ENCODE assay signal across 12 mouse cellular contexts in the genomic region with DNA sequence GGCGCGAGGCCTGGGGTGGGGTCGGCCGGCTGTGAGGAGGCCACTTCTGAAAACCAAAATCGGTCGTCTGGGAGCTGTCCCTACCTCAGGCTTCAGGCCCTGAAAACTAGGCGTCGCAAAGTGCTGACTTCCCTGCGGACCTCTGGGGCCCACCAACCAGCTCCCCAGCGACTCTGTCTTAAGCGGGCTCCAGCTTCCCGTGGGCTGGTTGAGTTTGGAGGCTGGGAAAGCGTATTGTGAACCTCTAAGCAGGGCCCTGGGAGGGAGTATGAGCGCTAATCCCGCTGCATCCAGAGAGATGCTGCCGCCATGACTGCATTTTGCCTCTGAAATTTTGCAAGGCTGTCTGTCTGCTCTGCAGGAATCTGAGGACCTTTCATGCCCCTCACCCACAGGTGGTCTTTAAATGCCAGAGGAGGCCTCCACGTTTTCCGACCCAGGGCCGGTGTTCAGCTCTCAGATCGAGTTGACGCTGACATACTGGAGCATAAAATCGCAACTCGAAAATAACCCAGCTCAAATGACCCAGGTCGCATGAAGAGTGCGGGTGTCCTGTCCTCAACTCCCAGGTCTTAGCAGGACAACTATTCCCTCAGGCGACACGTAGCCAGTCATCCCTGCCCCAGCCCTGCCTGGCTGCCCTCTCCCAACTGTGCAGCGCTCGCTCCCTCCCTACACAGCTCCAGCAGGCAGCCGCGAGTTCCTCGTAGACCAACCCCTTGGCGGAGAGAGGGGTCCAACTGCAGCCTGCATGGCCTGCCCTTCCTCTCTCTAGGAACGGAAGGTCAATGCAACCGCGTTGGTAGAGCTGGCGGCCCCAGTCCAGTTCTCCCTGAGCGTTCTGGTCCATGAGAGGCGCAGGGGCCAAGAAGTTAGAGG. TPM values are rescaled to one million over a fixed set of nuclear protein-coding genes. Genes with fewer than 3 reads are reported as not detected.
A peak's percentile ranks its signal among the peaks of the same experiment; 100 is the strongest.
DNase-seq lines count a peak whose midpoint lies in the region; ATAC-seq lines count a peak whose summit lies in the region.
"Had no signal": no experiment of that assay in that cellular context is flagged by ENCODE, and none has a peak within 500 bp of the region (broad histone marks: within the 10 kb centered on the region; RNA-seq: fewer than 3 reads in every experiment).

No protein-coding gene starts in this region.

- no peak; the same call in 1 of the 2 replicates for ATAC-seq in heart, embryonic 13.5 days (ENCODE audit: extremely low read depth, insufficient number of reproducible peaks, low FRiP score, low TSS enrichment)
- ATAC-seq in embryonic facial prominence, embryonic 13.5 days (ENCODE audit: insufficient number of reproducible peaks, insufficient read depth, low FRiP score, low TSS enrichment, low read depth): no peak
- no peak; the same call in 1 of the 2 replicates for ATAC-seq in midbrain, embryonic 13.5 days
- ATAC-seq in activated CD4-positive, CD25-positive, alpha-beta regulatory T cell, adult 4 months: no peak

- no peak overlapping the region for H3K9ac ChIP-seq in heart, embryonic 13.5 days
- no peak overlapping the region for H3K9ac ChIP-seq in embryonic facial prominence, embryonic 13.5 days
- no peak overlapping the region for H3K9ac ChIP-seq in midbrain, embryonic 13.5 days (replicated peaks)

- H3K9me3 ChIP-seq in heart, embryonic 13.5 days: no peaks in the 10 kb centered on the region
- H3K9me3 ChIP-seq in embryonic facial prominence, embryonic 13.5 days: no peaks in the 10 kb centered on the region
- no peaks in the 10 kb centered on the region for H3K9me3 ChIP-seq in midbrain, embryonic 13.5 days

- H3K4me1 ChIP-seq in heart, embryonic 13.5 days: peaks cover 42% of the 10 kb centered on the region
- peaks cover 43% of the 10 kb centered on the region for H3K4me1 ChIP-seq in embryonic facial prominence, embryonic 13.5 days
- H3K4me1 ChIP-seq in midbrain, embryonic 13.5 days (replicated peaks): peaks cover 53% of the 10 kb centered on the region

- no peak overlapping the region for H3K27ac ChIP-seq in heart, embryonic 13.5 days (replicated peaks)
- no peak overlapping the region for H3K27ac ChIP-seq in embryonic facial prominence, embryonic 13.5 days
- H3K27ac ChIP-seq in midbrain, embryonic 13.5 days: no peak overlapping the region

- DNase-seq in heart, adult 11 months: no peak
- DNase-seq in R1 (ENCODE audit: low read depth, low spot score): peak; percentile 50
- DNase-seq in MN1 (ENCODE audit: low spot score): no peak
- DNase-seq in layer of hippocampus, postnatal 36 days: no peak
- DNase-seq: thymus, adult 18-20 months had no signal

- peaks cover 100% of the 10 kb centered on the region for H3K27me3 ChIP-seq in heart, embryonic 13.5 days (replicated peaks)
- H3K27me3 ChIP-seq in embryonic facial prominence, embryonic 13.5 days: peaks cover 100% of the 10 kb centered on the region
- peaks cover 100% of the 10 kb centered on the region for H3K27me3 ChIP-seq in midbrain, embryonic 13.5 days

- WGBS in heart, embryonic 13.5 days: under 1% methylated on average over 39 of the region's 39 CpGs
- WGBS in embryonic facial prominence, embryonic 13.5 days: under 1% methylated on average over 39 of the region's 39 CpGs
- WGBS in midbrain, embryonic 13.5 days: under 1% methylated on average over 39 of the region's 39 CpGs

- no peaks in the 10 kb centered on the region for H3K36me3 ChIP-seq in heart, embryonic 13.5 days
- H3K36me3 ChIP-seq in embryonic facial prominence, embryonic 13.5 days: no peaks in the 10 kb centered on the region
- H3K36me3 ChIP-seq in midbrain, embryonic 13.5 days: no peaks in the 10 kb centered on the region

- peak overlapping the region; percentile 46; the same call in 1 of the 2 replicates for H3K4me3 ChIP-seq in heart, embryonic 13.5 days
- 0 out of 2 replicates have a peak overlapping the region, but pooled peaks have one; percentile 6 for H3K4me3 ChIP-seq in embryonic facial prominence, embryonic 13.5 days
- H3K4me3 ChIP-seq in midbrain, embryonic 13.5 days (replicated peaks): 0 out of 2 replicates have a peak overlapping the region, but pooled peaks have one; percentile 6

- peak overlapping the region; percentile 67; the same call in 1 of the 2 replicates for H3K4me2 ChIP-seq in heart, embryonic 13.5 days
- no peak overlapping the region for H3K4me2 ChIP-seq in embryonic facial prominence, embryonic 13.5 days
- H3K4me2 ChIP-seq in midbrain, embryonic 13.5 days (replicated peaks): no peak overlapping the region

RNA-seq across cellular contexts. Expression of gene Nkx1-1, which starts 1.5 kb away (rescaled TPM):
- not detected in 2 replicates for polyA plus RNA-seq in heart, embryonic 13.5 days (2015; fragmentation: Nextera tagmentation; extraction: Ambion mirVana)
- not detected in 2 replicates for polyA plus RNA-seq in embryonic facial prominence, embryonic 13.5 days (2015; fragmentation: Nextera tagmentation; extraction: Ambion mirVana)
- polyA plus RNA-seq in midbrain, embryonic 13.5 days (2015; fragmentation: Nextera tagmentation; extraction: Ambion mirVana): not detected in 2 replicates
- not detected for polyA plus RNA-seq in activated CD4-positive, CD25-positive, alpha-beta regulatory T cell, adult 4 months (2017; shearing (Covaris generic))
- not detected for total RNA-seq in layer of hippocampus, postnatal 36 days (2021)
- total RNA-seq: heart, postnatal 4 days; left cerebral cortex, postnatal 36 days; neutrophil, adult 5-6 weeks had no signal

RNA-seq across cellular contexts. Expression of gene Uvssa, which starts 53.9 kb away (rescaled TPM):
- 3.9 and 4.0 TPM in 2 replicates for polyA plus RNA-seq in heart, embryonic 13.5 days (2015; fragmentation: Nextera tagmentation; extraction: Ambion mirVana)
- 10.7 and 13.3 TPM in 2 replicates for polyA plus RNA-seq in embryonic facial prominence, embryonic 13.5 days (2015; fragmentation: Nextera tagmentation; extraction: Ambion mirVana)
- polyA plus RNA-seq in midbrain, embryonic 13.5 days (2015; fragmentation: Nextera tagmentation; extraction: Ambion mirVana): 9.4 and 9.9 TPM in 2 replicates
- polyA plus RNA-seq in activated CD4-positive, CD25-positive, alpha-beta regulatory T cell, adult 4 months (2017; shearing (Covaris generic)): 10 to 100 TPM; 15.5 to 20.3 TPM
- 1 to 10 TPM; 5.5 to 5.6 TPM for total RNA-seq in layer of hippocampus, postnatal 36 days (2021)
